Mouse (Mus musculus) E14TG2a.4 (cell line): Measurements from ENCODE around the gene Zfp280d.

ENCODE experiments used
- CTCF ChIP-seq: conservative IDR thresholded peaks from 2 replicates; pipeline ENCODE4 v1.5.1; 2014; ENCODE audit warnings: low read length
- POU5F1 ChIP-seq: IDR thresholded peaks from 2 replicates; pipeline ENCODE4 v1.6.1; 2014; ENCODE audit warnings: low read length, borderline replicate concordance

- peak; percentile 17; the same call in 1 of the 2 replicates for TF ChIP-seq CTCF
- no peak for TF ChIP-seq POU5F1
These were observed 14.3 kb upstream of the Zfp280d start for GRCm38 (mm10) chr9:72260337-72260736.
